Mouse (Mus musculus) midbrain, embryonic 12.5 days (tissue): ENCODE results near the gene Rbm20. TPM values are rescaled to one million over a fixed set of nuclear protein-coding genes. Genes with fewer than 3 reads are reported as not detected.

Source experiments
- polyA plus RNA-seq: library from polyadenylated mRNA; unstranded; fragments of >200 nt; fragmentation: Nextera tagmentation; extraction: Ambion mirVana; gene quantifications from 2 replicates; pipeline ENCODE4 v1.2.1, GENCODE M21; 2016

The Rbm20 gene
- polyA plus RNA-seq, 1 experiment from 2014 or later = 1.3 TPM

Other genes starting within 250 kb of the Rbm20 start
- 1.7 and 2.7 TPM in 2 replicates for gene Dusp5, start 148.2 kb upstream of the Rbm20 start, polyA plus RNA-seq
- gene Nutf2-ps1, start 88.2 kb upstream of the Rbm20 start, polyA plus RNA-seq = 407 and 436 TPM in 2 replicates
- gene Smc3, start 76.9 kb upstream of the Rbm20 start, polyA plus RNA-seq = 80.7 and 85.6 TPM in 2 replicates
- gene Pdcd4, start 214.9 kb downstream of the Rbm20 start, polyA plus RNA-seq = 88.7 and 94.2 TPM in 2 replicates